Mouse (Mus musculus): ENCODE results near the gene Gm28047. TPM values are rescaled to one million over a fixed set of nuclear protein-coding genes. Genes with fewer than 3 reads are reported as not detected.
"Not testable (repeated sequence)": the region's sequence is repeated elsewhere in the genome, so short reads cannot be mapped to it uniquely, and the experiment has no call there.

Gene Gm28047
- polyA plus RNA-seq, 2 experiments = not detected

DNA sequence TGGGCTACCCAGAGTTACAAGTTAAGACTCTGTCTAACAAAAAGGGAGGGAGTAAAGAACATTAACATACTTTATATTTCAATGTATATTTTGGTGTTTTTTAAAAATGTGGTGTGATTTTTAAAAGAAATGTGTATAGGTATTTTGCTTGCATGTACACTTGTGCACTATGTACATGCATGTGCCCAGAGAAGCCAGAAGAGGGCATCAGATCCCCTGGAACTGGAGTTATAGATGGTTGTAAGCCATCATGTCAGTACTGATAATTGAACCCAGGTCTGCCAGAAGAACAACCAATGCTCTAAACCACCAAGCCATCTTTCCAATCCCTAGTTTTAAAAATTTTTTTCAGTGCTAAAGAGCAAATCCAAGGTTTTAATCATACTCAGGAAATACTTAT lies 11.9 kb downstream of the Gm28047 start:
- H3K4me2 ChIP-seq (ENCODE audit: low read depth) = no peak overlapping the region
- TF ChIP-seq CTCF (IDR thresholded peaks at IDR 0.05; ENCODE audit: low read depth) (peak; percentile 41), EP300 (IDR thresholded peaks at IDR 0.05; ENCODE audit: low read depth) (no peak)
- H3K9ac ChIP-seq (replicated peaks) = no peak overlapping the region
- no peak for ATAC-seq (ENCODE audit: insufficient read depth)
- no peak overlapping the region for H3K27ac ChIP-seq
- no peak overlapping the region for H3K4me3 ChIP-seq (ENCODE audit: insufficient read depth in 1 of 2, low read depth in 2 of 2, low read length in 2 of 2)
- no peak for DNase-seq (ENCODE audit: low read depth in 3 of 3, low spot score in 3 of 3)
- H3K4me1 ChIP-seq (replicated peaks; ENCODE audit: control insufficient read depth in 2 of 2, insufficient read depth in 2 of 2, low read length in 1 of 2) = peaks cover 0 to 3% of the 10 kb centered on the region in 2 experiments; a peak in 3 of 4 replicates
- H3K36me3 ChIP-seq (replicated peaks; ENCODE audit: control insufficient read depth, insufficient read depth, low read depth) = no peaks in the 10 kb centered on the region
- no peaks in the 10 kb centered on the region for H3K9me3 ChIP-seq (ENCODE audit: control insufficient read depth, low read length)
- no peaks in the 10 kb centered on the region for H3K27me3 ChIP-seq (ENCODE audit: control insufficient read depth, insufficient read depth, low read length)

DNA sequence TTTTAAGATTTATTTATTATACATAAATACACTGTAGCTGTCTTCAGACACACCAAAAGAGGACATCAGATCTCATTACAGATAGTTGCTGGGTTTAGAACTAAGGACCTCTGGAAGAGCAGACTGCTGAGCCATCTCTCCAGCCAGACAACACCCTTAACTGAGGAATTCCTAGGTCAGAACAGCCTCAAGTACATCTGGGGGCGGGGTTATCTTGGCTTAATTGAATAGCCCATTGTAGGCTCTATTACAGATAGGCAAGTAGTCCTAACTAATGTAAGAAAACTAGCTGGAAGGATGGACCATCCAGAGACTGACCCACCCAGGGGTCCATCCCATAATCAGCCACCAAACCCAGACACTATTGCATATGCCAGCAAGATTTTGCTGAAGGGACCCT lies 16.3 kb downstream of the Gm28047 start:
- not testable (repeated sequence) for H3K27me3 ChIP-seq (ENCODE audit: control insufficient read depth, insufficient read depth, low read length); H3K4me1 ChIP-seq (replicated peaks; ENCODE audit: control insufficient read depth in 2 of 2, insufficient read depth in 2 of 2, low read length in 1 of 2); H3K4me3 ChIP-seq (ENCODE audit: insufficient read depth in 1 of 2, low read depth in 2 of 2, low read length in 2 of 2); H3K4me2 ChIP-seq (ENCODE audit: low read depth); H3K9me3 ChIP-seq (ENCODE audit: control insufficient read depth, low read length); H3K9ac ChIP-seq (replicated peaks); ATAC-seq (ENCODE audit: insufficient read depth); DNase-seq (ENCODE audit: low read depth in 3 of 3, low spot score in 3 of 3); H3K27ac ChIP-seq; H3K36me3 ChIP-seq (replicated peaks; ENCODE audit: control insufficient read depth, insufficient read depth, low read depth)
- WGBS (ENCODE audit: insufficient replicate concordance) = 61% methylated on average over 1 of the region's 1 CpGs

DNA sequence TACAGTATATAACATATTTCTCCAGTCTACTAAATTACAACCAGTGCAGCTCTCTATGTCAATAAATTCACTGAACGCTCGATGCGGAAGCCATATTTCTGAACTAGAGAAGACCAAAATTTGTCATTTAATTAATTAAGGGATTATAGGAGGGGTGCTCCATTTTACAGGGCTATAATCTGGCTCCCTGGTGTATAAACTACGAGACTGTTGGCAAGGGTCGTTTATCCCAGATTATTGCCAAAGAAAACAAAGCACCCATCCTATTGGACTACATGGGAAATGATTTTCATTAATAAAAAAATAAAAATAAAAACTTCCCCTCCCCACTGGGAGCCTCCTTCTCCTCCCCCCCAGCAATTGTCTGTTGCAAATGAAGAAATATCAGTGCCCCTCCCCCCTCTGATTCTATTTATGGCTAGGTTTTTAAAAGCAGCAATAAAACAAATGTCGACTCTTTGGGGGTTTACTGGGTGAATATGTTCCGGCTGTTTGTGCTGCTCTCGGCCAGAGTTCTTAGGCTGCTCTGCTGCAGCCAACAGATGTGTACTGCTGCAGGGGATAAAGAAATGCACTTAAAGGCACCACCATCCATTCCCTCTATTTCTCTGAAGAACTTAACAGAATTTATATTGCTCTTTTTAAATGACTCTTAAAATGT lies 30.7 kb downstream of the Gm28047 start:
- WGBS (ENCODE audit: insufficient replicate concordance) = 71% methylated on average over 8 of the region's 8 CpGs
- Histone ChIP-seq H3K4me3 (ENCODE audit: insufficient read depth in 1 of 2, low read depth in 2 of 2, low read length in 2 of 2) (no peak overlapping the region), H3K36me3 (replicated peaks; ENCODE audit: control insufficient read depth, insufficient read depth, low read depth) (no peaks in the 10 kb centered on the region), H3K4me2 (ENCODE audit: low read depth) (no peak overlapping the region), H3K4me1 (replicated peaks; ENCODE audit: control insufficient read depth in 2 of 2, insufficient read depth in 2 of 2, low read length in 1 of 2) (no peaks in the 10 kb centered on the region), H3K9me3 (ENCODE audit: control insufficient read depth, low read length) (no peaks in the 10 kb centered on the region), H3K27ac (no peak overlapping the region), H3K27me3 (ENCODE audit: control insufficient read depth, insufficient read depth, low read length) (no peaks in the 10 kb centered on the region), H3K9ac (replicated peaks) (no peak overlapping the region)
- TF ChIP-seq EP300 (IDR thresholded peaks at IDR 0.05; ENCODE audit: low read depth) (no peak), CTCF (IDR thresholded peaks at IDR 0.05; ENCODE audit: low read depth) (no peak)
- no peak for DNase-seq (ENCODE audit: low read depth in 3 of 3, low spot score in 3 of 3)
- ATAC-seq (ENCODE audit: insufficient read depth) = no peak

DNA sequence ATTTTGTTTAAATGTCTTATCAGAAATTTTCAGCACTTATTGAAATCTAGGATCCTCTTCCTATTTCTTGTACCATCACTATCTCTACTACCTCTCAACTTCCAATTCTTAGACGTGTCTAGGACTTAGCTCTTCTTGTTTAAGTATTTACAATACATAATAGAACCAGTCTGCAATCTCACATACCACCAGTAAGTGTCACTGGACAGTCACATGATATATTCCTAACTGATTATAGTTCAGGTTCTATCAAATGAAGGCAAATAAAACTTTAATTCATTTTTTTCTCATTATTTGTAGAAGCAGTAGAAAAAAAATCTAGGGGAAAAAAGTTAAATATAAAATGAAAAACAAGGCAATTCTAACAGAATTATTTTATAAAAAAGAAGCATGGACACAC lies 32.2 kb downstream of the Gm28047 start:
- Histone ChIP-seq H3K27ac (no peak overlapping the region), H3K27me3 (ENCODE audit: control insufficient read depth, insufficient read depth, low read length) (no peaks in the 10 kb centered on the region), H3K36me3 (replicated peaks; ENCODE audit: control insufficient read depth, insufficient read depth, low read depth) (no peaks in the 10 kb centered on the region), H3K4me1 (replicated peaks; ENCODE audit: control insufficient read depth in 2 of 2, insufficient read depth in 2 of 2, low read length in 1 of 2) (no peaks in the 10 kb centered on the region), H3K9ac (replicated peaks) (no peak overlapping the region), H3K4me3 (ENCODE audit: insufficient read depth in 1 of 2, low read depth in 2 of 2, low read length in 2 of 2) (no peak overlapping the region), H3K4me2 (ENCODE audit: low read depth) (no peak overlapping the region), H3K9me3 (ENCODE audit: control insufficient read depth, low read length) (no peaks in the 10 kb centered on the region)
- no peak for ATAC-seq (ENCODE audit: insufficient read depth)
- DNase-seq (ENCODE audit: low read depth in 3 of 3, low spot score in 3 of 3) = no peak
- no peak for TF ChIP-seq CTCF (IDR thresholded peaks at IDR 0.05; ENCODE audit: low read depth)
- TF ChIP-seq EP300 (IDR thresholded peaks at IDR 0.05; ENCODE audit: low read depth) = no peak
- WGBS (ENCODE audit: insufficient replicate concordance) = 42% methylated on average over 1 of the region's 1 CpGs

DNA sequence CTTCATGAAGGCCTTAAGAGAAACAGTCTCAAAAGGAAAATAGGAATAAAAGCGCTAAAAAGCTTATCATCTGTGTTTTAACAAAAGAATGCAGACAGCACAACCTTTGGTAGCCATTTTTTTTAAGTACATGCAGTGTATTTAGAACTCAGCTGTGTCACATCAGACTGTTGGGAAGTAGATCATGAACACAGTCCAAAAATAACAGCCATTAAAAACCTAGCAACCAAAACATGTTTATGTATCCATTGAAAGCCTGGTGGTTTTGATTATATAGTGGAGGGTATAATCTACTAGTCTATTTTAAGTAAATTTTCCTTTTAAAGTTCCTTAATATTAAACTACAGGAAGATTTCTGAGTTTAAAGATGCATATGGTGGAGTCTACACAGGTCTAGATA lies 34.3 kb downstream of the Gm28047 start:
- TF ChIP-seq CTCF (IDR thresholded peaks at IDR 0.05; ENCODE audit: low read depth) (no peak), EP300 (IDR thresholded peaks at IDR 0.05; ENCODE audit: low read depth) (no peak)
- no peak for DNase-seq (ENCODE audit: low read depth in 3 of 3, low spot score in 3 of 3)
- Histone ChIP-seq H3K4me3 (ENCODE audit: insufficient read depth in 1 of 2, low read depth in 2 of 2, low read length in 2 of 2) (no peak overlapping the region), H3K9me3 (ENCODE audit: control insufficient read depth, low read length) (no peaks in the 10 kb centered on the region), H3K36me3 (replicated peaks; ENCODE audit: control insufficient read depth, insufficient read depth, low read depth) (no peaks in the 10 kb centered on the region), H3K9ac (replicated peaks) (no peak overlapping the region), H3K4me2 (ENCODE audit: low read depth) (no peak overlapping the region), H3K27me3 (ENCODE audit: control insufficient read depth, insufficient read depth, low read length) (no peaks in the 10 kb centered on the region), H3K4me1 (replicated peaks; ENCODE audit: control insufficient read depth in 2 of 2, insufficient read depth in 2 of 2, low read length in 1 of 2) (no peaks in the 10 kb centered on the region), H3K27ac (no peak overlapping the region)
- ATAC-seq (ENCODE audit: insufficient read depth) = no peak
- 82% methylated on average over 1 of the region's 1 CpGs for WGBS (ENCODE audit: insufficient replicate concordance)
